Mouse (Mus musculus) B cell, adult 67 days (primary cell): Measurements from ENCODE around the gene Vmn2r113. TPM values are rescaled to one million over a fixed set of nuclear protein-coding genes. Genes with fewer than 3 reads are reported as not detected.

Experiments used
- total RNA-seq, 2 experiments: library from RNA; stranded (reverse); gene quantifications; 4 replicates each; pipeline ENCODE4 v1.2.4; 2023

Gene Vmn2r113
- not detected for total RNA-seq

DNA sequence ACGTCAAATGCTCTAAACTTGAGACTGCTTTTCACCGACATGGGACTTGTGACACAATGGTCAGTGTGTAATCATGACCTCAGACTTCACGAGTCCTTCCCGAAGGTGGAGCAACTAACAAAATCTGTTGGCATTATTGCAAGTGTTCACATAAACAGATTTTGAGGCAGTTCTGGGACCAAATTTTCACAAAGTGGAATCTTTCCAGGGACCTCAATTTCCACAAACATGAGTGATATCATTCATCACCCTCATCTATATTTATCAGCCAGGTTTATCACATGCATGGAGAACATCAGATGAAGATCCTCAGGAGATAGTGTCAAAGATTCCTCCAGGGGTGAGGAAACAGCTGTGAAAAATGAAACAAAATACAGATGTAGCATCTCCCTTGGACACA, at the start of gene Vmn2r113:
Vmn2r113 (plus strand) TSS at position 301 of the 400 bp plus-strand sequence.

Other genes starting within 250 kb of the Vmn2r113 start
- 10 to 100 TPM; 15.0 to 23.0 TPM for gene Zfp945, start 75.8 kb upstream of the Vmn2r113 start, total RNA-seq
- gene Vmn2r-ps130, start 118.2 kb downstream of the Vmn2r113 start, total RNA-seq, result not detected